Comparison of ENCODE assay signal across 3 mouse cellular contexts in genomic region chr6:39416654-39417053, GRCm38 (mm10). TPM values are rescaled to one million over a fixed set of nuclear protein-coding genes. Genes with fewer than 3 reads are reported as not detected.
"Had no signal": no experiment of that assay in that cellular context is flagged by ENCODE, and none has a peak within 500 bp of the region (broad histone marks: within the 10 kb centered on the region; RNA-seq: fewer than 3 reads in every experiment).

No protein-coding gene starts in this region.

RNA-seq across cellular contexts. Expression of gene Rab19, which starts 35.7 kb away (rescaled TPM):
- polyA plus RNA-seq: midbrain, embryonic 16.5 days; myocyte; neural tube, embryonic 14.5 days had no signal
